Mouse (Mus musculus): ENCODE data around the gene 4930544D05Rik. TPM values are rescaled to one million over a fixed set of nuclear protein-coding genes. Genes with fewer than 3 reads are reported as not detected.

The 4930544D05Rik gene
- total RNA-seq, 2 experiments from 2014 or later: not detected

DNA sequence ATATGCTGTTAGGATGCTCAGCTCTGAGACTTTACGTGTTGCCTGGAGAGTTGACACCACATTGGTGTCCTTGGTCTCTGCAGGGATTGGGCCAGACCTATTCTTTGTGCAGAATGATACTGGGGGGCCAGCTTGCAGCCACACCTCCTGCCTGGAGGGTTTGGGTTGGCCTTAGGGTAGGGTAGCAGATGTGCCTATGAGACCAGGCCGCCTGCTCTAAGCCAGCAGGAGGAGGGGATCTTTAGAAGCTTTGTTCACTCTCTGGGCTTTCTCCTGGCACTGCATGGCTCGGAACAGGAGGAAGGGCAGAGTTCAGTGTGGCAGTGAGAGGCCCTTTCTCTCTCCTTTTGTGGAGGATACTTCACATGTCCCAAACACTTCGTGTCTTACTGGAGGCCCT is 19.6 kb upstream of the 4930544D05Rik start:
- intact Hi-C loops (cut with DNase I; ENCODE audit: low total_unique reads): no loop called here
- no peak for DNase-seq

DNA sequence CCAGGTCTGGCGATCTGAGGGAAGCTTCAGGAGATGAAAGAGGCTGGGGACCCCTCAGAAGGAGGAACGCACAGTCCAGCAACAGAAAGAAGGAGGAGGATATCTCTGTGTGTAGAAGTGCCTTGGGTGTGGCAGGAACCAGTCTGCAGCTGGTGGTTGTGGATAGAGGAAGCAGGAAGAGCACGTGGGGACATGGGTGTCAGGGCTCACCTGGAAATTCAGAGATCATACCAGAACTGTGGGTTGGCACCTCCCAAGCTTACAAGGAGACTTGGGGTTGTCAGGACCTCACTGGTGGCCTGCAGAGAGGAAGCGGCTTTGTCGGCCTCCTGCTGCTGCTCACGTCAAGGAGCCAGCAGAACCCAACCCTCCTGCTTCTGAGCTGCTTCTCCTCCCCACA is 18.3 kb upstream of the 4930544D05Rik start:
- no peak for DNase-seq
- intact Hi-C loops (cut with DNase I; ENCODE audit: low total_unique reads): no loop called here

DNA sequence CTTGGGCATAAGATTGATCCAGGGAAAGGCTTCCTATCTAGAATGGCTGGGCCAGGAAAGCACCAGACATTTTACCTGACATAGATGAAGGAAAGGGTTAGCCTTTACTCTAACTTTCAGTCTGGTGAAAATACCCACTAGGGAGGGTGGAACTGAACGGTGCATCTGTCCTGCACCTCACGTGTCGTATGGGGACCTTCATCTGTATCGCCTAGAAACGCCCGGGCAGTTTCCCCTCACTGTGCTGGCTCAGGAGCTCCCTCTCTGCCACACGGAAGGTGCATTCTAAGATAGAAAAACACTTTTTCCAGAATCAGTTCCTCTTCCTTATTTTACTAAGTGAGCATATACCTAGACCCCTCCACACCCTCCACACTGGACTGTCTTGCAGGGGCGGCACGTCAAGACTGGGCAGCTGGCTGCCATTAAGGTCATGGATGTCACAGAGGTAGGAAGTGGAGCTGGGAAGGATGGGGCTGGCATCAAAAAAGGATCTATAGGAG is 17.1 kb upstream of the 4930544D05Rik start:
- intact Hi-C loops (cut with DNase I; ENCODE audit: low total_unique reads): no loop called here
- no peak for DNase-seq

DNA sequence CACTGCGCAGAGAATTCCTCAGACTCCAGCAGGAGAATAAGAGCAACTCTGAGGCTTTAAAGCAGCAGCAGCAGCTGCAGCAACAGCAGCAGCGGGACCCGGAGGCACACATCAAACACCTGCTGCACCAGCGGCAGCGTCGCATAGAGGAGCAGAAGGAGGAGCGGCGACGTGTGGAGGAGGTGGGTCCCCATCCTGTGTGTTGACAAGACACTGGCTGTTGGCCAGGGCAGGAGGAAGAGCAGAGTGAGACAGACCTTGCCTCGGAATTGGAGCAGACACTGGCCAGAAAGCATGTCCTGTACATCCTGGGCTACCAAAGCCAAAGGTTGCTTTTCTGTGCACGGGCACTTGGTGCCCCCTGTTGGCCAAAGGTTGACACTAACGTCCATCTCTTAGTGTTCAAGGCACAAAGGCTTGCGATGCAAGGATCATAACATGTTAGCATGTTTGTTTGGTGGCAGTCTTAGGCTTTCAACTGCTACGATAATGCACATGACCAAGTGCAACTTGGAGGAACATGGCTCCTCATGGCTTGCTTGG is 10.6 kb upstream of the 4930544D05Rik start:
- DNase-seq: peak; percentile 68
- intact Hi-C loops (cut with DNase I; ENCODE audit: low total_unique reads): loop anchor here (2.0 to 10.0 kb wide), 3 partner anchors 73 to 150 kb away; partner anchors contain the start of genes Cxcl16, Gltpd2, Gm40193 and Med11

DNA sequence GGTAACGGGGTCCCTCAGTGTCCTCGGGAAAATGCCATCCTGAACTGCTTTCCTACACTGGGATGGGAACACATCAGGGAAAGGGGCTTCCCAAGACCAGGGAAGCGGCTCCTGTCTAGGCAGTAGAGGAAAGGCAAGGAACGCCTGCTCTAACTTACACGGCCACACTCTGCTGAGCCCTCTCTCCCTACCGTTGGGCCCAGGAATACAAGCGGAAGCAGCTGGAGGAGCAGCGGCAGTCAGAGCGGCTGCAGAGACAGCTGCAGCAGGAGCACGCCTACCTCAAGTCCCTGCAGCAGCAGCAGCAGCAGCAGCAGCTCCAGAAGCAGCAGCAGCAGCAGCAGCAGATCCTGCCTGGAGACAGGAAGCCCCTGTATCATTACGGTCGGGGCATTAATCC is 8.9 kb upstream of the 4930544D05Rik start:
- intact Hi-C loops (cut with DNase I; ENCODE audit: low total_unique reads): loop anchor here (5.0 to 10.0 kb wide), 2 partner anchors 74 to 152 kb away; partner anchors contain the start of genes Cxcl16, Gm40193, Med11 and Zmynd15

DNA sequence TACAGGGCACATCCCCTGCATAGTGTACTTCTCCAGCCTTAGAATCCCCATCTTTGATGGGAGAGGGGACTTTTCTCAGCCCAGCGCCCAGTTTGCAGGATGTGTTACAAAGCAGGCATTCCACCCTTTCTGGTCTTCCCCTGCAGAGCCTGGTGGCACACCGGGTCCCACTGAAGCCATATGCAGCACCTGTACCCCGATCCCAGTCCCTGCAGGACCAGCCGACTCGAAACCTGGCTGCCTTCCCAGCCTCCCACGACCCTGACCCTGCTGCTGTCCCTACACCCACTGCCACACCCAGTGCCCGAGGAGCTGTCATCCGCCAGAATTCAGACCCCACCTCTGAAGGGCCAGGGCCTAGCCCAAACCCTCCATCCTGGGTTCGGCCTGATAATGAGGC is 8.0 kb upstream of the 4930544D05Rik start:
- intact Hi-C loops (cut with DNase I; ENCODE audit: low total_unique reads): loop anchor here (5.0 to 10.0 kb wide), 2 partner anchors 75 to 153 kb away; partner anchors contain the start of genes Cxcl16, Gm40193, Med11 and Zmynd15
- DNase-seq: no peak

More for the DNA sequence above, 8.9 kb upstream of the 4930544D05Rik start:
- DNase-seq: no peak

DNA sequence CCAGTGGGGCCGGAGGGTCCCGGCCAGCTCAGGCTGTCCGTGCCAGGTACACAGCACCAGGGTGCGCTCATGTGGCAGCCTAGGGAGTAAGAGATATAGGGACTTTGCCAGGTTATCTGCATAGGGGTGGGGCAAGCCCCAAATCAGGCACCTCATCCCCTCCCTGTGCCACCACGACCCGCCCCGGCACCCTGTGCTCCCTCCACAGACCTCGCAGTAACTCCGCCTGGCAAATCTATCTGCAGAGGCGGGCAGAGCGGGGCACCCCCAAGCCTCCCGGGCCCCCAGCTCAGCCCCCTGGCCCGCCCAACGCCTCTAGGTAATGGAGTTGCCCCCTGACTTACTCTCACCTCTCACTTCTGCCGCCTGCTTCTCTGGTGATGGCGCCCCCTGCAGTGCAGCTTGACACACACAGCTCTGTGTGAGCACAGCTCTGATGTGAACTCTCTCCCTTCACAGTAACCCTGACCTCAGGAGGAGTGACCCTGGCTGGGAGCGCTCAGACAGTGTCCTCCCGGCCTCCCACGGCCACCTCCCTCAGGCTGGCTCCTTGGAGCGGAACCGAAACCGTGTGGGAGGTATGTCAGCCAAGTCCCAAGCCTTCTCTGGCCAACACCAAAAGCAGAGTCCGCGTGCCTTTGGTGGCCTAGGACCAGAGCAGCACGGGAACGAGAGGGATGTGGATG is 7.1 kb upstream of the 4930544D05Rik start:
- intact Hi-C loops (cut with DNase I; ENCODE audit: low total_unique reads): loop anchor here (5.0 to 10.0 kb wide), 2 partner anchors 76 to 154 kb away; partner anchors contain the start of genes Cxcl16, Gm40193, Med11 and Zmynd15
- DNase-seq: peak; percentile 38

DNA sequence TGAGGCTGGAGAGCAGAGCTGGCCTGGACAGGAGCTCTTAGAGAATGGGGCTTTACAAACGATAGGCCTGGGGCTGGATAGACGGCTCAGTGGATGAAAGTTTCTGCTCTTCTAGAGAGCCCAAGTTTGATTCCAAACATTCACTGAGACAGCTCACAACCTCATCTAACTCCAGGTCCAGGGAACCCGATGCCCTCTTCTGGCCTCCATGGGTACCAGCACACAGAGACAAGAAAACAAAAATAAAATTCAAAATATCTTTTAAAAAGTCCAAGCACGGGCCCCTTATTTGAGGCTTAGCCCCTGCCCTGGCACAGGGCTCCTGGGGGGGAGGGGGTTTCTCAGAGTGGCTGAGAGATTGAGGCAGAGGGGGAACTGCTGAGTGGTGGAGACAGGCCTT is 4.9 kb upstream of the 4930544D05Rik start:
- intact Hi-C loops (cut with DNase I; ENCODE audit: low total_unique reads): loop anchor here (10.0 kb wide), 1 partner anchor 176 kb away; the partner anchor contains the start of gene Arrb2
- no peak for DNase-seq

DNA sequence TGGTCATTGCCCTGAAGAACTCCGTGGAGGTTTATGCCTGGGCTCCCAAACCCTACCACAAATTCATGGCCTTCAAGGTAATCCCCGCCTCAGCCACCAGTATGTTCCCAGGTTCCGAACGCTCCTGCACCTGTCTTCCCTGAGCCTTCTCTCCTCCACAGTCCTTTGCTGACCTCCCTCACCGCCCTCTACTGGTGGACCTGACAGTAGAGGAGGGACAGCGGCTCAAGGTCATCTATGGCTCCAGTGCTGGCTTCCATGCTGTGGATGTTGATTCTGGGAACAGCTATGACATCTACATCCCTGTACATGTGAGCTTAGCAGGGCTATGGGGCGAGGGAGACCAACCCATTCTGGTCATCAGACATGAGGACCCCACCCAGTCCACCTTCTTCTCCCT is 3.1 kb upstream of the 4930544D05Rik start:
- no peak for DNase-seq
- intact Hi-C loops (cut with DNase I; ENCODE audit: low total_unique reads): loop anchor here (10.0 kb wide), 1 partner anchor 178 kb away; the partner anchor contains the start of gene Arrb2

DNA sequence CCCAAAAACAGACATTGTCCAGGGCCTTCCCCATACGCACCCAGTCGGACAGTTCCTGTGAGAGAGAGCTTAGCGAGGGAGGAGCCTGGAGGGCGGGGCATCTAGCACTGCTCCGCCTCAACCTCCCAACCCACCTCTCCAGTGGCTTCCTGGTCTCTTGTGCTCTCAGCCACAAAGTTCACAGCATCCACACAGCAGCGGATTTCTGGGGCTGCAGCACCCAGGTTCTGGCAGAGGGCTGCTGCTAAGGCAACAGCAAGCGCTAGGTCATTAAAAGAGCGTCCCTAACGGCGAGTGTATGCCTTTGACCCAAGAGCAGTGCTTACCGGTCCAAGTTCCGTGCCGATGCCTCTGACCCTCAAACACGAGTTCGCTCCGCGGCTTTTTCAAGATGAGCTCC is 574 bp upstream of the 4930544D05Rik start:
- intact Hi-C loops (cut with DNase I; ENCODE audit: low total_unique reads): loop anchor here (10.0 kb wide), 1 partner anchor 180 kb away; the partner anchor contains the start of gene Arrb2
- peak; percentile 73 for DNase-seq

DNA sequence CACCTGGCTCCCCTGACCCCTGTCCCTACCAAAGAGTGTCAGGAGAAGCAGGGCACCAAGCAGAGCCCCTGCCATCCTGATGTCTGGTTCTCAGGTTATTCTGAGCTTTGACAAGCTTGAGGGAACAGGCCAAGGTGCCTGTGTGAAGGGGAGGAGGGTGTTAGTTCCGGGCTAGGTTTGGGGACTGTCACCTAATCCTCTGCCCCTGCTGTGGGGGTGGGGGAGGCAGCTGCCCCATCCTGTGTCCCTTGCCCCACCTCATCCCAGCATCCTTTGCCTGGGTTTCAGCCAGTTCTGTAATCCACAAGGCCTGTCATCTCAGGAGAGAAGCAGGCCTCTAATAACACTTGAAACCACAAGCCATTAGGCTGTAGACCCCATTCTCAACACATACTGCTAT is 3.5 kb downstream of the 4930544D05Rik start, which contains the start of gene Chrne:
Chrne (minus strand) TSS at position 116 of the 400 bp plus-strand sequence.
- DNase-seq: peak; percentile 46
- intact Hi-C loops (cut with DNase I; ENCODE audit: low total_unique reads): loop anchor here (10.0 kb wide), 1 partner anchor 184 kb away; the partner anchor contains the start of gene Arrb2

DNA sequence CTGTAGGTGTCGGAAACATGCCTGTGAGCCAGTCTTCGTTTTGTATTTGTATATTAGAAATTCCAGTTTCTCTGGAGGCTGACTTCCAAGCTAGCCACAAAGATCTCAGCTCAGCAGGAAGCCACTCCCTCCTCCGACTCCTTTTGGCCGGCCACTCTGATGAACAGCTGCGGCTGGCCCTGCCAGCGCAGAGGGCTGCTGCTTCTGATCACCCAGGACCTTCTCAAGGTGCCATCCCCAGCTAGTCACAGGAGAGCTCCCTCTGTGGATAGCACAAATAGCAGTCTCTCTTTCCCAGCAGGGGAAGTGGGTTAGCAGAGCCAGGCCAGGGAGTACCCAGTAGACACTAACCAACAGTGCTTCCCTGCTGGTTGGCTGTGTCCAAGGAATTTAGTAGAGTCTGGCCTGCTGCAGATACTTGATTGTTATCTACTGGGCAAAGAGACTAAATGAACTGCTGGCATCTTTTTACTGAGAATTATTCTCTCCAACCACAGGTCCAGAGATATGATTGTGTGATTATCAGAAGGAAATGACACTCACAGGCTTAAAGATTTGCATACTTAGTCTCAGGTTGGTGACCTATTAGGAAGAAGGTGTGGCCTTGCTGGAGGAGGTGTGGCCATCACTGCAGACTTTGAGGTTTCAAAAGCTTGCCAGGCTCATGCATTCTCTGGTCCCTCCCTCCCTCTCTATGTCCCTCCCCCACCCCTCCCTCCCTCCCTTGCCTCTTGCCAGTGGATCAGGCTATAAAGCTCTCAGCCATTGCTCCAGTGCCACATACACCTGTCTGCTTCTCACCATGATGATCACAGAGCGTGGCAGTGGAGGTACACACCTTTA is 6.5 kb downstream of the 4930544D05Rik start:
- DNase-seq: peak; percentile 71
- intact Hi-C loops (cut with DNase I; ENCODE audit: low total_unique reads): loop anchor here (5.0 kb wide), 1 partner anchor 830 kb away; no protein-coding TSS in a partner anchor

DNA sequence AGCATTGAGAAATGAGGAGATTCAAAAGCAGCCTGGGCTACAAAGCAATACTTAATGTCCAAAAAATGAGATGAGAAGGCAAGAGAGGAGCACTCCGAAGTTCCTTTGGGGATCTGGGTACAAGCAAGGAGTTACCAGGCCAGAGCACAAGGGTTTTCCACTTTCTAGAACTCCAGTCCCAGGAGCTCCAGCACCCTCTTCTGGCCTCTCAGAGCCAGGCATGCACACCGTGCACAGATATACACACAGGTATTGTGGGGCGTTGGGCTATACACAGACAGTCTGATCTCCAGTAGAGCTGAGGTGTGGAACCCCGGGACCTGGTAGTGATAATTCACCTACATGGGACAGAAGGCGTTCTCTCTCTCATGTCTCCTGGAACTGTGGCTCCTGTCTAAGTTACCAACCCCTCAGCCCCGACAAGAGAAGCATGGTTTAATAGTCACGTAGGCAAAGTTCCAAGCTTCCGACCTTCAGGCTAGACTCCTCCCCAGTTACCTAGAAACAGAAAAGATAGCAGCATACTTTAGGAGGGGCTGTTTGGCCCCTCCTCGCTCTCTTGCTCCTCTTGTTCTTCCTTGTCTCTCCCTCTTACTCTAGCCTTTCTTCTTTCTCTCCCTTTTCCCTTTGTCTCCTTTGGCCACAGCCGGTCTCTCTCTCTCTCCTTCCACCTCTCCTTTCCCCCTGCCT is 7.5 kb downstream of the 4930544D05Rik start:
- DNase-seq: no peak
- intact Hi-C loops (cut with DNase I; ENCODE audit: low total_unique reads): loop anchor here (5.0 kb wide), 1 partner anchor 831 kb away; no protein-coding TSS in a partner anchor

DNA sequence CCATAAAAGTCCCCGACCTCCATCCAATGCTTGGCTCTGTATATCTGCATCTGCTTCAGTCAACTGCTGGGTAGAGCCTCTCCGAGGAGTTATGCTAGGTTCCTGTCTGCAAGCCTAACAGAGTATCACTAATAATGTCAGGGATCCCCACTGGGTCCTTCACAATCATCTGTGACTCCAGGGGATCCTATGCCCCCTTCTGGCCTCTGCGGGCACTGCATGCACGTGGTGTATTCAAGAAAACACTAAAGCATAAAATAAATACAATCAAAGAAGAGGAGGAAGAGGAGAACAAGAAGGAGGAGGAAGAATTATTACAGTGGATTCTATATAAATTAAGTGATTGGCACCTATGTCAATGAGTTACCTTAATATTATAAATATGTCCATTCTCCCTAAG is 9.8 kb downstream of the 4930544D05Rik start:
- peak; percentile 51 for DNase-seq
- intact Hi-C loops (cut with DNase I; ENCODE audit: low total_unique reads): loop anchor here (5.0 kb wide), 1 partner anchor 132 kb away; no protein-coding TSS in a partner anchor

DNA sequence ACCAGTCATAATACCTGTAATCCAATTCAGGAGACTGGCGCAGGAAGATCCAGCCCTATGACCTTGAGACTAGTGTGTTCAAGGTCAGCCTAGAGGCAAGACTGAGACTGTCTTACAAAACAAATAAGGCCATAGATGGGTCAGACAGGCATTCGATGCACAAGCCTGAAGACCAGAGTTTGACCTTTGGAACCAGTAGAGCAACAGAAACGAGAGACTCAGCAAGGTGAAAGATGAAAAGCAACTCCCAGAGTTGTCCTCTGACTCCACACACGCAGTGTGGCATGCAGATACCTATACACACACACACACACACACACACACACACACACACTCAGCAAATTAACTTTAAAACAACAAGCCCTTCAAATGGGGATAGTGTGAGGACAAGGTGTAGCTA is 11.2 kb downstream of the 4930544D05Rik start:
- intact Hi-C loops (cut with DNase I; ENCODE audit: low total_unique reads): loop anchor here (5.0 kb wide), 1 partner anchor 130 kb away; no protein-coding TSS in a partner anchor
- no peak for DNase-seq

DNA sequence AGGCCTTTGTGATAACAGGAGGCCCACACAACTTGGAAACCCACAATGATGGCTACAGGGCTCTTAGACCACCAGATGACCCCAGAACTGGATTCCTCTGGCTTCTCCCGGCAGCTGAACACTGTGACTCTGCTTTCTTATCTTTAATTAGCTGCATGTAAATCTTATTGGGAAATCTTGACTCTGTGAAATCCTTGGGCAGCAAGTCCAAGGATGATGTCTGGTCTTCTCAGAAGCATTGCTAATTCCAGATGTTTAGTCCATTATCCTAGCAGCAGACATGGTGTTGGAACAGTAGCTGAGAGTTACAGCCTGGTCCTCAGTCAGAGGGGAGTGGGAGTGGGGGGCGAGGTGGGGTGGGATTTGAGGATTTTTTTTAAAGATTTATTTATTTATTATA is 12.8 kb downstream of the 4930544D05Rik start:
- DNase-seq: no peak
- intact Hi-C loops (cut with DNase I; ENCODE audit: low total_unique reads): loop anchor here (5.0 kb wide), 1 partner anchor 129 kb away; no protein-coding TSS in a partner anchor

DNA sequence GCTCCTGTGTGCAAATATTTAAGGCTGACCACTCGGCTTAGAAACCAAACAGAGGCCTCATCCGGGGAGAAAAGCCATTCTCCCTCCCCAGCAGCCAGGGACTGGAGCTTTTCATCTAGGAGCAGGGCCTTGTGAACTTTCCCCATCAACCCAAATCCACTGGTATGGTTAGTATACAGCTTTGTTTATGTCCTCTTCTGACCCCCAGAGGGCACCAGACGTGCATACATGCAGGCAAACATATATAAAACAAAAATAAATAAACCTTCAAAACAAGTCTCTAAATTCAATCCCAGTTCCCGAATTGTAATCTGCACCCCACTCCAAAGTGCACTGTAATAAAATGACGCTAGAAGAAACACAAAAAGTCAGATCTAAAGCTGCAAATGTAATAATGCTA is 13.9 kb downstream of the 4930544D05Rik start:
- intact Hi-C loops (cut with DNase I; ENCODE audit: low total_unique reads): loop anchor here (5.0 kb wide), 1 partner anchor 128 kb away; no protein-coding TSS in a partner anchor
- DNase-seq: no peak

DNA sequence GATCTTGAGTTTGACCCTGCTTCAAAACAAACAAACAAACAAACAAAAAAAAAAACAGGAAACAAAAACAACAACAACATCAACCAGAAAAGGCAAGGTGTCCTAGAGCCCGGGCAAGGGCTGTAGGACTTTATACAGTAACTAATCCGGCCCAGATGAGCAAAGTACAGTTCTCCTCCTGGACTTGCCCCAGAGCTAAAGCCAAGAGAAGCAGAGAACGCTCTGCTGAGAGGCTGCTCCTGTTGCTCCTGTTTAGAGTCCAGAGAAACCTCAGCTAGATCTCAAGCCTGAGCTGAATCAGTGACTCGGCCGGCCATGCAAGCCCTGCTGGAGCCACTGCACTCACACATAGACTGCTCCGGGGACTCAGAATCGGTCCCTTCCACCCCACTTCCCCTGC is 14.5 kb downstream of the 4930544D05Rik start:
- DNase-seq: no peak
- intact Hi-C loops (cut with DNase I; ENCODE audit: low total_unique reads): no loop called here
